Mouse (Mus musculus): Measurements from ENCODE around the gene Mroh8.

Gene Mroh8

GRCm38 (mm10) chr2:157279416-157279800 lies at the start of gene Mroh8:
Mroh8 (minus strand) TSS chr2:157279549.
- H3K27me3 ChIP-seq (ENCODE audit: insufficient read depth, low read length) = no peaks in the 10 kb centered on the region
- peaks cover 50% of the 10 kb centered on the region for H3K4me1 ChIP-seq (replicated peaks; ENCODE audit: low read depth, low read length)
- peaks cover 35% of the 10 kb centered on the region for H3K36me3 ChIP-seq (ENCODE audit: insufficient read depth, low read length)
- H3K4me3 ChIP-seq (replicated peaks; ENCODE audit: low read length) = peak within 1 kb of the TSS; percentile 99
- no peak for TF ChIP-seq NANOG (IDR thresholded peaks at IDR 0.05; ENCODE audit: borderline replicate concordance, low read length)
- TF ChIP-seq POU5F1 (IDR thresholded peaks at IDR 0.05; ENCODE audit: borderline replicate concordance, low read length) = no peak
- TF ChIP-seq CTCF (conservative IDR thresholded peaks at IDR 0.05; ENCODE audit: low read length) = no peak
- H3K9me3 ChIP-seq (ENCODE audit: low read length) = no peaks in the 10 kb centered on the region

- peaks cover 53% of the 10 kb centered on the region for H3K4me1 ChIP-seq (replicated peaks; ENCODE audit: low read depth, low read length)
- peaks cover 12% of the 10 kb centered on the region for H3K9me3 ChIP-seq (ENCODE audit: low read length)
Measured at GRCm38 (mm10) chr2:157328570-157328969, 49.2 kb upstream of the Mroh8 start.

GRCm38 (mm10) chr2:157328106-157328505 lies 48.8 kb upstream of the Mroh8 start:
- H3K9me3 ChIP-seq (ENCODE audit: low read length) = peaks cover 17% of the 10 kb centered on the region
- peak overlapping the region; percentile 56 for H3K4me3 ChIP-seq (replicated peaks; ENCODE audit: low read length)
- peaks cover 53% of the 10 kb centered on the region for H3K4me1 ChIP-seq (replicated peaks; ENCODE audit: low read depth, low read length)
- peaks cover 49% of the 10 kb centered on the region for H3K36me3 ChIP-seq (ENCODE audit: insufficient read depth, low read length)
- 0 out of 2 replicates have a peak, but pooled peaks cover under 1% of the 10 kb centered on the region for H3K27me3 ChIP-seq (ENCODE audit: insufficient read depth, low read length)
- no peak for TF ChIP-seq CTCF (conservative IDR thresholded peaks at IDR 0.05; ENCODE audit: low read length)
- no peak for TF ChIP-seq NANOG (IDR thresholded peaks at IDR 0.05; ENCODE audit: borderline replicate concordance, low read length)
- no peak for TF ChIP-seq POU5F1 (IDR thresholded peaks at IDR 0.05; ENCODE audit: borderline replicate concordance, low read length)

More at GRCm38 (mm10) chr2:157328570-157328969, 49.2 kb upstream of the Mroh8 start:
- TF ChIP-seq NANOG (IDR thresholded peaks at IDR 0.05; ENCODE audit: borderline replicate concordance, low read length) = no peak; the same call in 1 of the 2 replicates
- TF ChIP-seq POU5F1 (IDR thresholded peaks at IDR 0.05; ENCODE audit: borderline replicate concordance, low read length) = no peak
- TF ChIP-seq CTCF (conservative IDR thresholded peaks at IDR 0.05; ENCODE audit: low read length) = no peak
- peaks cover 45% of the 10 kb centered on the region for H3K36me3 ChIP-seq (ENCODE audit: insufficient read depth, low read length)
- peaks cover 4% of the 10 kb centered on the region; the same call in 1 of the 2 replicates for H3K27me3 ChIP-seq (ENCODE audit: insufficient read depth, low read length)
- peak overlapping the region; percentile 56 for H3K4me3 ChIP-seq (replicated peaks; ENCODE audit: low read length)

GRCm38 (mm10) chr2:157325238-157325637 lies 45.9 kb upstream of the Mroh8 start:
- Histone ChIP-seq H3K9me3 (ENCODE audit: low read length) (peaks cover 19% of the 10 kb centered on the region), H3K4me1 (replicated peaks; ENCODE audit: low read depth, low read length) (peaks cover 40% of the 10 kb centered on the region), H3K4me3 (replicated peaks; ENCODE audit: low read length) (no peak overlapping the region), H3K36me3 (ENCODE audit: insufficient read depth, low read length) (peaks cover 78% of the 10 kb centered on the region), H3K27me3 (ENCODE audit: insufficient read depth, low read length) (no peaks in the 10 kb centered on the region)
- no peak for TF ChIP-seq NANOG (IDR thresholded peaks at IDR 0.05; ENCODE audit: borderline replicate concordance, low read length)
- no peak for TF ChIP-seq CTCF (conservative IDR thresholded peaks at IDR 0.05; ENCODE audit: low read length)
- no peak for TF ChIP-seq POU5F1 (IDR thresholded peaks at IDR 0.05; ENCODE audit: borderline replicate concordance, low read length)

- peaks cover 12% of the 10 kb centered on the region for H3K4me1 ChIP-seq (replicated peaks; ENCODE audit: low read depth, low read length)
- TF ChIP-seq POU5F1 (IDR thresholded peaks at IDR 0.05; ENCODE audit: borderline replicate concordance, low read length) (no peak), CTCF (conservative IDR thresholded peaks at IDR 0.05; ENCODE audit: low read length) (no peak), NANOG (IDR thresholded peaks at IDR 0.05; ENCODE audit: borderline replicate concordance, low read length) (no peak)
- peaks cover 19% of the 10 kb centered on the region for H3K9me3 ChIP-seq (ENCODE audit: low read length)
- no peaks in the 10 kb centered on the region for H3K27me3 ChIP-seq (ENCODE audit: insufficient read depth, low read length)
- H3K36me3 ChIP-seq (ENCODE audit: insufficient read depth, low read length) = peaks cover 100% of the 10 kb centered on the region
- no peak overlapping the region for H3K4me3 ChIP-seq (replicated peaks; ENCODE audit: low read length)
Measured at GRCm38 (mm10) chr2:157322029-157322766, 42.8 kb upstream of the Mroh8 start.

- Histone ChIP-seq H3K4me1 (replicated peaks; ENCODE audit: low read depth, low read length) (peaks cover 18% of the 10 kb centered on the region), H3K36me3 (ENCODE audit: insufficient read depth, low read length) (peaks cover 100% of the 10 kb centered on the region), H3K9me3 (ENCODE audit: low read length) (peaks cover 19% of the 10 kb centered on the region), H3K4me3 (replicated peaks; ENCODE audit: low read length) (no peak overlapping the region), H3K27me3 (ENCODE audit: insufficient read depth, low read length) (no peaks in the 10 kb centered on the region)
- TF ChIP-seq CTCF (conservative IDR thresholded peaks at IDR 0.05; ENCODE audit: low read length) (no peak), NANOG (IDR thresholded peaks at IDR 0.05; ENCODE audit: borderline replicate concordance, low read length) (no peak), POU5F1 (IDR thresholded peaks at IDR 0.05; ENCODE audit: borderline replicate concordance, low read length) (no peak)
Measured at GRCm38 (mm10) chr2:157320886-157321285, 41.5 kb upstream of the Mroh8 start.

- peaks cover 100% of the 10 kb centered on the region for H3K36me3 ChIP-seq (ENCODE audit: insufficient read depth, low read length)
- no peaks in the 10 kb centered on the region for H3K27me3 ChIP-seq (ENCODE audit: insufficient read depth, low read length)
- TF ChIP-seq POU5F1 (IDR thresholded peaks at IDR 0.05; ENCODE audit: borderline replicate concordance, low read length) (no peak), CTCF (conservative IDR thresholded peaks at IDR 0.05; ENCODE audit: low read length) (no peak), NANOG (IDR thresholded peaks at IDR 0.05; ENCODE audit: borderline replicate concordance, low read length) (no peak)
- H3K4me3 ChIP-seq (replicated peaks; ENCODE audit: low read length) = no peak overlapping the region
- peaks cover 19% of the 10 kb centered on the region for H3K9me3 ChIP-seq (ENCODE audit: low read length)
- peaks cover 25% of the 10 kb centered on the region for H3K4me1 ChIP-seq (replicated peaks; ENCODE audit: low read depth, low read length)
Measured at GRCm38 (mm10) chr2:157320135-157320534, 40.8 kb upstream of the Mroh8 start.

GRCm38 (mm10) chr2:157317220-157317619 lies 37.9 kb upstream of the Mroh8 start:
- Histone ChIP-seq H3K4me3 (replicated peaks; ENCODE audit: low read length) (no peak overlapping the region), H3K9me3 (ENCODE audit: low read length) (no peaks in the 10 kb centered on the region), H3K36me3 (ENCODE audit: insufficient read depth, low read length) (peaks cover 100% of the 10 kb centered on the region), H3K4me1 (replicated peaks; ENCODE audit: low read depth, low read length) (peaks cover 25% of the 10 kb centered on the region), H3K27me3 (ENCODE audit: insufficient read depth, low read length) (no peaks in the 10 kb centered on the region)
- no peak for TF ChIP-seq NANOG (IDR thresholded peaks at IDR 0.05; ENCODE audit: borderline replicate concordance, low read length)
- TF ChIP-seq CTCF (conservative IDR thresholded peaks at IDR 0.05; ENCODE audit: low read length) = no peak
- TF ChIP-seq POU5F1 (IDR thresholded peaks at IDR 0.05; ENCODE audit: borderline replicate concordance, low read length) = no peak

Data from E14TG2a.4 (cell line).